Mouse (Mus musculus): ENCODE data around the gene Aqp6. TPM values are rescaled to one million over a fixed set of nuclear protein-coding genes. Genes with fewer than 3 reads are reported as not detected.

The Aqp6 gene
- polyA plus RNA-seq, 1 experiment from 2014 or later = not detected

DNA sequence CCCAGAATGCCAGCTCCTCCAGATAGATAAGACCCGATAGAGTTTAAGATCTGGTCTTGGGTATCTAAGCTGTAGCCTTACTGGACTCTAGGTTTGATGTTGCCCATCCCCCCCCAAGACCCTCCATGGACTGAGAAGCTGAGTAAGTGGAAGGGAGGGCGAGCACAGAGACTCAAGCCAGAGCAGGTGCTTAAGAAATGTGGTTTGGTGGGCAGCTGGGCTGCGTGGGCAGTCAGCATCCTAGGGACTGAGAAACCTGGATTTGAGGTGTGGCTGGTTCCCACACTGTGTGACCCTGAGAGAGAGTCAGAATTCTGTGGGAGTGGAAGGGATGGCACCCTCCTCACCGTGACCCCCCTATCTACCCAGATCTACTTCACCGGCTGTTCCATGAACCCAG lies 8.3 kb upstream of the Aqp6 start:
- WGBS (ENCODE audit: insufficient replicate concordance) = 74% methylated on average over 5 of the region's 5 CpGs
- Histone ChIP-seq H3K27me3 (ENCODE audit: control insufficient read depth, insufficient read depth, low read length) (peaks cover 90% of the 10 kb centered on the region), H3K4me2 (no peak overlapping the region), H3K36me3 (ENCODE audit: control insufficient read depth, insufficient read depth, low read length) (no peaks in the 10 kb centered on the region), H3K27ac (ENCODE audit: low read depth, low read length) (no peak overlapping the region), H3K9ac (ENCODE audit: low read depth, low read length) (no peak overlapping the region), H3K9me3 (replicated peaks; ENCODE audit: control insufficient read depth, low read length) (no peaks in the 10 kb centered on the region), H3K4me3 (ENCODE audit: low read depth, low read length) (no peak overlapping the region), H3K4me1 (ENCODE audit: control insufficient read depth, insufficient read depth, low read length) (peaks cover 3% of the 10 kb centered on the region; the same call in 1 of the 2 replicates)
- ATAC-seq (replicated peaks; ENCODE audit: insufficient number of reproducible peaks, low FRiP score, low TSS enrichment) = no peak

DNA sequence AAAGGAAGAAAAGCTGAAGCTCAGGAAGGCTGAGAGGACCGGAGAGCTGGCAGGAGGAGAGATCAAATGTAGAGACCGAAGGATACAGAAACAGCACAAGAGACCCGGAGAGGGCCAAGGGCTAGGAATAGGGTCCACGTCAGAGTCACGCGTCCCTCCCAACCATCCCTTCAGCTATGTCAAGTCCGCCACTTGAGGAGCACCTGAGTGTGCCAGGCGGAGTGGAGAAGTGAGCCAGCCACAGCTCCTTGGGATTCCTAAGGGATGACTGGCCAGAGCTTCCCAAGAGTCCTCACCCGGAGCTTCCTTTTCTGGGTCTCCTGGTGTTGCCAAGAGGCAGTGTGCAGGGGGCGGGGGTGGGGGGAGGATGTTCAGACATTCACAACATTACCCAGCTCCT lies 6.2 kb upstream of the Aqp6 start:
- Histone ChIP-seq H3K4me1 (ENCODE audit: control insufficient read depth, insufficient read depth, low read length) (peaks cover 10% of the 10 kb centered on the region), H3K9ac (ENCODE audit: low read depth, low read length) (no peak overlapping the region), H3K27me3 (ENCODE audit: control insufficient read depth, insufficient read depth, low read length) (peaks cover 81% of the 10 kb centered on the region), H3K9me3 (replicated peaks; ENCODE audit: control insufficient read depth, low read length) (no peaks in the 10 kb centered on the region), H3K4me2 (no peak overlapping the region), H3K36me3 (ENCODE audit: control insufficient read depth, insufficient read depth, low read length) (no peaks in the 10 kb centered on the region), H3K4me3 (ENCODE audit: low read depth, low read length) (no peak overlapping the region), H3K27ac (ENCODE audit: low read depth, low read length) (no peak overlapping the region)
- WGBS (ENCODE audit: insufficient replicate concordance) = 72% methylated on average over 10 of the region's 10 CpGs
- no peak for ATAC-seq (replicated peaks; ENCODE audit: insufficient number of reproducible peaks, low FRiP score, low TSS enrichment)

DNA sequence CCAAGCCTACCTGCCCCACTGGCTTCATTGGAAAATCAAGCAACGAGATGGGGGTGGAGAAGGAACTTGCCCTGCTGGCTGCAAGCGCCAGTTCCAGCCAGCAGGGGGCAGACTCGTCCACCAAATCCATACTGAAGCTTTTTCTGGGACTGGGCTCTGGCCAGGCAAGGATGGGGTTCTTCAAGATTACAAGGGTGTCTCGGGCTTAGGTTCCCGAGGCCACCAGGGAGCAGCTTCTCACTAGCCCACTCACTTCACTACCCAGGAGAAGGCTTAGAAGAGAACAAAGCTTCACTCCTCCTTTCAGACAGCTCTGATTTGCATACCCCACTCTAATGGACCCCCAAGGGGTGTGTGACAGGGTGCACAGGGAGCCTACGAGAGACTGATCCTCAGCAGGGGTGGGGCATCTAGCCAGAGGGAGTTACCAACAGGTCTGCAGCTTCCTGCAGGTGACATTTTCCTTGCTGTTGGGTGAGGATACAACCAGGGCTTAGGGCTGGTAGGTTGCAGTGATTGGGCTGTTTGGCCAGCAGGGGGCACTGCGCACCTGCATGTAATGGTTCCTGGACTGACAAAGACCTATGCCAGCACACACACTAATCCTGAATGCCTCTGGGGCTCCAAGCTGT lies 5.0 kb upstream of the Aqp6 start:
- H3K27ac ChIP-seq (ENCODE audit: low read depth, low read length) = no peak overlapping the region
- H3K9me3 ChIP-seq (replicated peaks; ENCODE audit: control insufficient read depth, low read length) = no peaks in the 10 kb centered on the region
- peaks cover 81% of the 10 kb centered on the region for H3K27me3 ChIP-seq (ENCODE audit: control insufficient read depth, insufficient read depth, low read length)
- H3K36me3 ChIP-seq (ENCODE audit: control insufficient read depth, insufficient read depth, low read length) = no peaks in the 10 kb centered on the region
- H3K9ac ChIP-seq (ENCODE audit: low read depth, low read length) = no peak overlapping the region
- peak; percentile 39; the same call in 1 of the 2 replicates for ATAC-seq (replicated peaks; ENCODE audit: insufficient number of reproducible peaks, low FRiP score, low TSS enrichment)
- H3K4me2 ChIP-seq = no peak overlapping the region
- no peak overlapping the region for H3K4me3 ChIP-seq (ENCODE audit: low read depth, low read length)
- WGBS (ENCODE audit: insufficient replicate concordance) = 0% methylated on average over 7 of the region's 7 CpGs
- peaks cover 10% of the 10 kb centered on the region for H3K4me1 ChIP-seq (ENCODE audit: control insufficient read depth, insufficient read depth, low read length)

DNA sequence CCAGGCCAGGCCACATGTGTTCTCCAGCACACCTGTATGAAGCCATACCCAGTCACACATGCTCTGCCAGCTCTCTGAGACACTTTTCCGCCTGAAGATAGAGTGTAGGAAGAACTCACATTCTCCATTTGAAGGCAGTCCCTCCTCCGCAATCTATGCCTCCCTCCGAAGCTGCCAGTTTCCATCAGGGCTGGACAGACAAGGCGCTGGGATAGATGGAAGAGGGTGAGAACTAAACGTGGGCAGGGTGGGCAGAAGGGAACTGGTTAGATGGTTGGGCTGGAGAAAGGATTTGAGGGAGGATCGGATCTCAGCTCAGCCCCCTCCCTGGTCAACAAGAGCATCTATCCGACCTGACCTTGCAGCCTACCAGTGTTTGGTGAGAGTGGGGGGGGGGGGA lies 4.4 kb upstream of the Aqp6 start:
- Histone ChIP-seq H3K4me3 (ENCODE audit: low read depth, low read length) (no peak overlapping the region), H3K27me3 (ENCODE audit: control insufficient read depth, insufficient read depth, low read length) (peaks cover 79% of the 10 kb centered on the region), H3K27ac (ENCODE audit: low read depth, low read length) (no peak overlapping the region), H3K36me3 (ENCODE audit: control insufficient read depth, insufficient read depth, low read length) (no peaks in the 10 kb centered on the region), H3K9ac (ENCODE audit: low read depth, low read length) (no peak overlapping the region), H3K4me1 (ENCODE audit: control insufficient read depth, insufficient read depth, low read length) (peaks cover 15% of the 10 kb centered on the region), H3K9me3 (replicated peaks; ENCODE audit: control insufficient read depth, low read length) (no peaks in the 10 kb centered on the region), H3K4me2 (no peak overlapping the region)
- no peak for ATAC-seq (replicated peaks; ENCODE audit: insufficient number of reproducible peaks, low FRiP score, low TSS enrichment)
- 59% methylated on average over 7 of the region's 7 CpGs for WGBS (ENCODE audit: insufficient replicate concordance)

DNA sequence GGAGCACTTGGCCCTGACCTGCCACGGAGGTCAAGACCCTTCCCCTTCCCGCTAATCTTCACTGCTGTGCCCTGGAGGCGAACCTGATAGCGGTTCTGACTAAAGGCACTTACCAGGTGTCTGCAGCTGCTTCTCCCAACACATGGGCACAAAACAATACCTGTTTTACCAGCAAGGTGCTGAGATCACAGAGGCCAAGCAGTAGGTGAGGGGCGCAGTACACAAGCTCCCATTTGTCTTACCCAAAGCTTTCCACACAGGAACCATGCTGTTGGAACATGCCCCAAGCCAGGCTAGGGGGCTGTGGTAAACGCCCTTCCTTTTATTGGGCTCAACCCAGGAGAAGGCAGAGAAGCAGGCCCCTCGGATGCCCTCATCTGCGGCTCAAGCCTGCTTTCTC lies 3.6 kb upstream of the Aqp6 start:
- peaks cover 15% of the 10 kb centered on the region for H3K4me1 ChIP-seq (ENCODE audit: control insufficient read depth, insufficient read depth, low read length)
- no peak overlapping the region for H3K9ac ChIP-seq (ENCODE audit: low read depth, low read length)
- H3K27ac ChIP-seq (ENCODE audit: low read depth, low read length) = no peak overlapping the region
- H3K4me2 ChIP-seq = no peak overlapping the region
- no peaks in the 10 kb centered on the region for H3K9me3 ChIP-seq (replicated peaks; ENCODE audit: control insufficient read depth, low read length)
- 50% methylated on average over 8 of the region's 8 CpGs for WGBS (ENCODE audit: insufficient replicate concordance)
- H3K36me3 ChIP-seq (ENCODE audit: control insufficient read depth, insufficient read depth, low read length) = no peaks in the 10 kb centered on the region
- no peak for ATAC-seq (replicated peaks; ENCODE audit: insufficient number of reproducible peaks, low FRiP score, low TSS enrichment)
- peaks cover 77% of the 10 kb centered on the region for H3K27me3 ChIP-seq (ENCODE audit: control insufficient read depth, insufficient read depth, low read length)
- no peak overlapping the region for H3K4me3 ChIP-seq (ENCODE audit: low read depth, low read length)

DNA sequence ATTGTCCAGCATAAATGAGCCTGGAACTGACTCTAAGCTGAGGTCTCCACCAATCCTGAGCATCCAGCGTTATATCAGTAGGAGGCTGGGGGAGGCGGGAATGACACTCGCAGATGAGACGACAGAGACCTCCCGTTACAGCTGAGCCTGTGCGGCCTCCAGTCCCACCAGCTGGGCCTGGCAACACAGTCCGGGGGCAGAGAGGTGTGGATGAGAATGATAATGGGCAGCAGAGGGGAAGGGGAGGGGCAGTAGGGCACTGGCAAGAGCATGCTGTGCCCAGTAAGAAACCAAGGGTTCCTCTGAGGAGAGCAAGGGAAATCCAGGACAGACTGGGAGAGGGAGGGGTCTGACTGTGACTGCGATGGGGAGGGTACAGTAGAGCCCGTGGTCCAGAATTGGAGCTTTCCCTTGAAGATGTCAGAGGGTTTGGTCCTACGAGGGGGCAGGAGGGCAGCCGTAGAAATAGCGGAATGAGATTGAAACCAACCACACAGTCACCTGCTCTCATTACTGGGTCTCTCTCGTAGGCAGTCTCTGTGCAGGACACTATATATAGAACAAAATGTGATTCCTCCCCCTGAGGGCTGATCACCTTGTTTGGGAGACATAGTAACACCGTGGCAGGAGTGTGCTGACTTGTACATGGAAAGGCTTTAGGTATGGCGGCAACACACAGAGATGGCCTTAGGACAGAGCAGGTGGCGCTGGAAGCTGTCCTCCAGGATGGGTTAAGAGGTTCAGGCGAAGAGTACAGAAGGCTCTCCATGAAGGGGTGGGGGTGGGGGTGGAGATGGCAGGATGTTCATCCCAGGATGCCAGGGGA lies 1.7 kb upstream of the Aqp6 start:
- no peaks in the 10 kb centered on the region for H3K9me3 ChIP-seq (replicated peaks; ENCODE audit: control insufficient read depth, low read length)
- peaks cover 62% of the 10 kb centered on the region for H3K27me3 ChIP-seq (ENCODE audit: control insufficient read depth, insufficient read depth, low read length)
- WGBS (ENCODE audit: insufficient replicate concordance) = 47% methylated on average over 17 of the region's 17 CpGs
- no peak overlapping the region for H3K27ac ChIP-seq (ENCODE audit: low read depth, low read length)
- H3K9ac ChIP-seq (ENCODE audit: low read depth, low read length) = no peak overlapping the region
- H3K4me1 ChIP-seq (ENCODE audit: control insufficient read depth, insufficient read depth, low read length) = peaks cover 20% of the 10 kb centered on the region
- no peaks in the 10 kb centered on the region for H3K36me3 ChIP-seq (ENCODE audit: control insufficient read depth, insufficient read depth, low read length)
- ATAC-seq (replicated peaks; ENCODE audit: insufficient number of reproducible peaks, low FRiP score, low TSS enrichment) = no peak
- H3K4me2 ChIP-seq = peak overlapping the region; percentile 0; the same call in 1 of the 2 replicates
- H3K4me3 ChIP-seq (ENCODE audit: low read depth, low read length) = no peak overlapping the region

DNA sequence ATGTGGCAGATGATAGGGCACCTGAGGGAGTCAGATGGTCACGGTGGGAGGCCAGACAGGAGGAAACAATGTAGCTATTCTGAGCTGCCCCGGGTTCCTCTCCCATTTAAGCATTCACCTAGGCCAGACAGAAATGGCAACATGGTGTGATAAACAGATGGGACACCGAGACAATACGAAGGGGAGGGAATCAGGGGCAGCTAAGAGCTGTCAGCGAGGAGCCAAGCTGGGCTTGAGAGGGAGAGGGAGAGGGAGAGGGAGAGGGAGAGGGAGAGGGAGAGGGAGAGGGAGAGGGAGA lies 572 bp downstream of the Aqp6 start:
- Histone ChIP-seq H3K36me3 (ENCODE audit: control insufficient read depth, insufficient read depth, low read length) (no peaks in the 10 kb centered on the region), H3K9ac (ENCODE audit: low read depth, low read length) (no peak overlapping the region), H3K27me3 (ENCODE audit: control insufficient read depth, insufficient read depth, low read length) (peaks cover 47% of the 10 kb centered on the region), H3K4me1 (ENCODE audit: control insufficient read depth, insufficient read depth, low read length) (peaks cover 27% of the 10 kb centered on the region), H3K27ac (ENCODE audit: low read depth, low read length) (no peak overlapping the region), H3K4me3 (ENCODE audit: low read depth, low read length) (no peak overlapping the region), H3K9me3 (replicated peaks; ENCODE audit: control insufficient read depth, low read length) (no peaks in the 10 kb centered on the region), H3K4me2 (no peak overlapping the region)
- ATAC-seq (replicated peaks; ENCODE audit: insufficient number of reproducible peaks, low FRiP score, low TSS enrichment) = no peak
- 10% methylated on average over 4 of the region's 5 CpGs for WGBS (ENCODE audit: insufficient replicate concordance)

DNA sequence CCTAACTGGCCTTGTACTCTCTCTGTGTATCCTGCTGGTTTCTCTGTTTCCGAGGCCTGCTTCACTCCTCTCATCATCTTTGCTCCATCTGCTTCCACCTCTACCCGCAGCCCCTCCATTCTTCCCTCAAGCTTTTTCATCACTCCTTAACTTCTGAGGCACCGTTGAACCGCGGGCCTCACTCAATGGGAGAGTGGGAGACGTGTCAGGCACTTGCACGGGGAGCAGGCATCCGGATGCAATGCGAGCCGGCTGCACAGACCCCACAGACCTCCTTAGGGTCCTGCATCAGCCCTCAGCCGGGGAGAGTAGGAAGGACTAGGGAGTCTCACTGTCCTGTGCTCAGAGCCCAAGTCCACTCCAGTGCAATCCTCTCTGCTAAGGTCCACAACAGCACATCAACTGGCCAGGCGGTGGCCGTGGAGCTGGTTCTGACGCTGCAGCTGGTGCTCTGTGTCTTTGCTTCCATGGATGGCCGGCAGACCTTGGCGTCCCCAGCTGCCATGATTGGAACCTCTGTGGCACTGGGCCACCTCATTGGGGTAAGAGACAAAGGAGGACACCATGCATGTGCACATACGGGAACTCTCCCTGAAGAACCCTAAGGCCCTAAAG lies 1.1 kb downstream of the Aqp6 start:
- no peak overlapping the region for H3K9ac ChIP-seq (ENCODE audit: low read depth, low read length)
- no peak overlapping the region for H3K4me2 ChIP-seq
- ATAC-seq (replicated peaks; ENCODE audit: insufficient number of reproducible peaks, low FRiP score, low TSS enrichment) = no peak
- H3K36me3 ChIP-seq (ENCODE audit: control insufficient read depth, insufficient read depth, low read length) = no peaks in the 10 kb centered on the region
- H3K27me3 ChIP-seq (ENCODE audit: control insufficient read depth, insufficient read depth, low read length) = peaks cover 45% of the 10 kb centered on the region
- no peaks in the 10 kb centered on the region for H3K9me3 ChIP-seq (replicated peaks; ENCODE audit: control insufficient read depth, low read length)
- no peak overlapping the region for H3K27ac ChIP-seq (ENCODE audit: low read depth, low read length)
- peaks cover 29% of the 10 kb centered on the region for H3K4me1 ChIP-seq (ENCODE audit: control insufficient read depth, insufficient read depth, low read length)
- WGBS (ENCODE audit: insufficient replicate concordance) = 69% methylated on average over 17 of the region's 17 CpGs
- no peak overlapping the region for H3K4me3 ChIP-seq (ENCODE audit: low read depth, low read length)

All from heart, embryonic 11.5 days (tissue).